Mouse (Mus musculus) limb, embryonic 15.5 days (tissue): ENCODE measurements around the gene Olfr814. TPM values are rescaled to one million over a fixed set of nuclear protein-coding genes. Genes with fewer than 3 reads are reported as not detected.
"Not testable (repeated sequence)": the region's sequence is repeated elsewhere in the genome, so short reads cannot be mapped to it uniquely, and the experiment has no call there.

Experiments
- ATAC-seq: fragments of 200-750 bp; cut with Nextera tagmentation; 2 replicates; pipeline ENCODE4 v1.8.0; 2017; ENCODE audit warnings: low read depth, moderate TSS enrichment; ENCODE audit not compliant: insufficient number of reproducible peaks, low FRiP score, low TSS enrichment
- H3K27ac ChIP-seq: fragments of 300-500 bp; sonication (generic); 2 replicates; pipeline ENCODE4 v1.5.1; 2015; ENCODE audit warnings: moderate library complexity, mild to moderate bottlenecking, inconsistent platforms
- H3K27me3 ChIP-seq: fragments of 300-500 bp; sonication (generic); 2 replicates; pipeline ENCODE4 v1.6.1; 2015; ENCODE audit warnings: inconsistent platforms
- H3K36me3 ChIP-seq: fragments of 300-500 bp; sonication (generic); 2 replicates; pipeline ENCODE4 v1.6.1; 2015; ENCODE audit warnings: inconsistent platforms
- H3K4me1 ChIP-seq: fragments of 300-500 bp; sonication (generic); 2 replicates; pipeline ENCODE4 v1.6.1; 2015; ENCODE audit warnings: inconsistent platforms
- H3K4me2 ChIP-seq: fragments of 300-500 bp; sonication (generic); 2 replicates; pipeline ENCODE4 v1.6.1; 2015; ENCODE audit warnings: mild to moderate bottlenecking, inconsistent platforms
- H3K4me3 ChIP-seq: fragments of 300-500 bp; sonication (generic); 2 replicates; pipeline ENCODE4 v1.5.1; 2015; ENCODE audit warnings: mild to moderate bottlenecking, inconsistent platforms
- H3K9ac ChIP-seq: fragments of 300-500 bp; sonication (generic); 2 replicates; pipeline ENCODE4 v1.6.1; 2015; ENCODE audit warnings: inconsistent platforms
- H3K9me3 ChIP-seq: fragments of 300-500 bp; sonication (generic); 2 replicates; pipeline ENCODE4 v1.6.1; 2016; ENCODE audit warnings: inconsistent platforms
- WGBS: fragments of 180-500 bp; shearing (Covaris S2); methylation state at CpG from one replicate; pipeline ENCODE4 v1.1.7; 2015; 5-methylcytosine and 5-hydroxymethylcytosine counted together
- polyA plus RNA-seq: library from polyadenylated mRNA; unstranded; fragments of >200 nt; fragmentation: Nextera tagmentation; extraction: Ambion mirVana; gene quantifications from 2 replicates; pipeline ENCODE4 v1.2.1, GENCODE M21; 2015

Olfr814 gene
- polyA plus RNA-seq, result not detected in 2 replicates

- 64% methylated on average over 1 of the region's 1 CpGs for WGBS
- H3K4me1 ChIP-seq, H3K36me3 ChIP-seq, H3K9ac ChIP-seq, H3K4me3 ChIP-seq, H3K9me3 ChIP-seq, H3K27ac ChIP-seq, ATAC-seq, H3K4me2 ChIP-seq, H3K27me3 ChIP-seq: not testable (repeated sequence)
These were observed at the start of gene Olfr814 for GRCm38 (mm10) chr10:129879751-129880150. TSS of gene Olfr814 (minus strand) at chr10:129879851.

- no peak within 1 kb of the TSS for H3K9ac ChIP-seq
- no peak within 1 kb of the TSS for H3K4me3 ChIP-seq
- no peaks in the 10 kb centered on the region for H3K4me1 ChIP-seq
- WGBS, result 61% methylated on average over 1 of the region's 1 CpGs
- H3K27me3 ChIP-seq, result no peaks in the 10 kb centered on the region
- H3K36me3 ChIP-seq, result no peaks in the 10 kb centered on the region
- H3K4me2 ChIP-seq, result no peak within 1 kb of the TSS
- H3K9me3 ChIP-seq, result no peaks in the 10 kb centered on the region
- no peak within 1 kb of the TSS for H3K27ac ChIP-seq
- no peak for ATAC-seq
These were observed 35.8 kb upstream of the Olfr814 start, which contains the start of gene Olfr816 for GRCm38 (mm10) chr10:129915497-129915896. TSS of gene Olfr816 (minus strand) at chr10:129915597.

DNA sequence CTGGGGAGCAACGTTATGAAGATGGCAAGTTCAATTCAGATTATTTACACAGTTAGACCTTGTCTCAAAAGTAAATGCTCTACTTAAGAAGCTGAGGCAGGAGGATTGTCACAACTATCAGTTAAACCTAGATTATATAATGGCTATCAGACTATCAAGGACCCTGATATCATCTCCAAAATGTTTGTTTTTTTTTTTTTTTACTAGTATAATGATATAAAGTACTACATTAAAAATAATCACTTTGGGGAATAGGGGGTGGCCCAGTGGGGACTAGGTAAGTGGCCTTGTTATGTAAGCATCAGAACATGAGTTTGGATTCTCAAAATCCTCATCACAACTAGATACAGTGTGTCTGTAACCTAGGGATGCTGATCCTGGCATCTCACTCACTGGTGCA, 26.1 kb upstream of the Olfr814 start, which contains the start of gene Olfr815:
TSS of gene Olfr815 (minus strand) at position 101 of the 400 bp plus-strand sequence.
- ATAC-seq, H3K4me2 ChIP-seq: not testable (repeated sequence)
- WGBS, result 63% methylated on average over 1 of the region's 1 CpGs

DNA sequence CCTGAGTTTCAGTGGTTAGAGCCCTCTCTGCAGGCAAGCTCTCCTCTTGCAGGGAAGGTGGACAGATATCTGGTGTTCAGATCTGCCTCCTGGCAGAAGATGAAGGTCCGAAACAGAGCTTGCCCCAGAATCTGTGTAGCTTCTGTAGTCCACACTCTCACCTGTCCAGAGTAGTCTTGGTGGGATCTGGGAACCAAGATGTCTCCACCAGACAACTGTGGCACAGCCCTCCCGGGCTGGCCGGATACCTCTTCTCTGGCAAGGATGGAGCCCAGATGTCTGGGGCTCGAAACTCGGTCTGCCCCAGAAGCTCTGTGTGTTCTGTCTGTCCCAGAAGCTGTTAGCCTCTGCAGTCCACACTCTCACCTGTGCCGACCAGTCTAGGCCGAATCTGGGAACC, 6.3 kb upstream of the Olfr814 start:
- H3K9me3 ChIP-seq, result no peaks in the 10 kb centered on the region
- H3K4me3 ChIP-seq, result no peak overlapping the region
- no peaks in the 10 kb centered on the region for H3K27me3 ChIP-seq
- no peak overlapping the region for H3K4me2 ChIP-seq
- ATAC-seq, result no peak
- H3K27ac ChIP-seq, result no peak overlapping the region
- H3K4me1 ChIP-seq, result no peaks in the 10 kb centered on the region
- H3K9ac ChIP-seq, result no peak overlapping the region
- H3K36me3 ChIP-seq, result no peaks in the 10 kb centered on the region
- WGBS, result 88% methylated on average over 7 of the region's 7 CpGs

More for the DNA sequence above, 26.1 kb upstream of the Olfr814 start, which contains the start of gene Olfr815:
- not testable (repeated sequence) for H3K4me3 ChIP-seq, H3K9me3 ChIP-seq, H3K4me1 ChIP-seq, H3K36me3 ChIP-seq, H3K27ac ChIP-seq, H3K27me3 ChIP-seq, H3K9ac ChIP-seq

DNA sequence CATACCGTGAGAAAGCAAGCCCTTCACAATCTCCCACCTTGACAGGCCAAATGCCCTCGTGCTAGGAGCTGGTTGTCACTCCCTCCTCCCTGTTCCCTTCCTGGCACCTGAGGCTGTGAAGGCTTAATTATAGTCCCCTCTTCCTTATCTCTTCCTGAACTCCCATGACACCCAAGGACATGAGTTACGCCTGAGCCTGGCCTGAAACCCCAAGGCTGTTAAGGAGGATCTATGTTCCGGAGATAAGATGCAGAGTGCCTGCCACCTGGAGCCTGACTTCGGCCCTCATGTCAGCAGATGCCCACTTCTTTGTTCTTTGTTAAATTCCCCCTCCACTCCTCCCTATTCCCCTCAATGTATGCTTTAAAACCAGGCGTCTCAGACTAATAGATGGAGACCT, 5.8 kb upstream of the Olfr814 start:
- H3K9me3 ChIP-seq, H3K4me1 ChIP-seq, H3K27ac ChIP-seq, H3K9ac ChIP-seq, H3K27me3 ChIP-seq, ATAC-seq, H3K4me3 ChIP-seq, H3K4me2 ChIP-seq, H3K36me3 ChIP-seq: not testable (repeated sequence)
- WGBS, result 63% methylated on average over 6 of the region's 6 CpGs

GRCm38 (mm10) chr10:129855067-129855466, 24.6 kb downstream of the Olfr814 start, which contains the start of gene Olfr813:
TSS of gene Olfr813 (plus strand) at chr10:129855367.
- ATAC-seq, result no peak
- H3K9ac ChIP-seq, result no peak within 1 kb of the TSS
- no peaks in the 10 kb centered on the region for H3K27me3 ChIP-seq
- H3K27ac ChIP-seq, result no peak within 1 kb of the TSS
- H3K4me2 ChIP-seq, result no peak within 1 kb of the TSS
- H3K9me3 ChIP-seq, result no peaks in the 10 kb centered on the region
- H3K4me3 ChIP-seq, result no peak within 1 kb of the TSS
- H3K36me3 ChIP-seq, result no peaks in the 10 kb centered on the region
- H3K4me1 ChIP-seq, result no peaks in the 10 kb centered on the region

GRCm38 (mm10) chr10:129847343-129847742, 32.3 kb downstream of the Olfr814 start:
- 85% methylated on average over 1 of the region's 1 CpGs for WGBS
- no peak overlapping the region for H3K27ac ChIP-seq
- H3K9ac ChIP-seq, result no peak overlapping the region
- no peak overlapping the region for H3K4me3 ChIP-seq
- H3K4me1 ChIP-seq, result no peaks in the 10 kb centered on the region
- H3K4me2 ChIP-seq, result no peak overlapping the region
- no peaks in the 10 kb centered on the region for H3K27me3 ChIP-seq
- no peaks in the 10 kb centered on the region for H3K36me3 ChIP-seq
- no peak for ATAC-seq
- no peaks in the 10 kb centered on the region for H3K9me3 ChIP-seq

DNA sequence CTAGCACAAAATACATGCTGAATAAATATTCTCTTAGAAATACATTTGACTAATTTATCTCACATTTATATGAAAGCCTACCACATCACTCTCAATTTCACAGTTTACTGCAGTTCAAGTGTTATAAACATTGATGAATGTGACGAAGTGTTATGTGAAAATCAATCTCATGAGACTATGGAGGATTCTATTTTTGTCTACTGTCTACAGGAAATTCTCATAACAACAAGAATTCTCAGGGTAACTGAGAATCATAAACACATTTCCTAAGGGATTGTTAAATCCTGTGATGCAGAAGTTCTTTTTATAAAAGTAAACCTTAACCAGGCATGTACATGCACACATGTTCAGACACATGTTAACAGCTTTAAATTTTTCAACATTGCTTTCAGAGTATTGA, 33.7 kb downstream of the Olfr814 start, which contains the start of gene Olfr812:
TSS of gene Olfr812 (minus strand) at position 101 of the 400 bp plus-strand sequence.
- Histone ChIP-seq H3K9ac (no peak within 1 kb of the TSS), H3K4me2 (no peak within 1 kb of the TSS), H3K36me3 (no peaks in the 10 kb centered on the region), H3K4me3 (no peak within 1 kb of the TSS), H3K9me3 (no peaks in the 10 kb centered on the region), H3K27me3 (no peaks in the 10 kb centered on the region), H3K27ac (no peak within 1 kb of the TSS), H3K4me1 (no peaks in the 10 kb centered on the region)
- 35% methylated on average over 1 of the region's 1 CpGs for WGBS
- no peak for ATAC-seq

Other genes with a start within 250 kb of the Olfr814 start
- gene Olfr799, start 242.4 kb downstream of the Olfr814 start, polyA plus RNA-seq, result not detected in 2 replicates
- not detected in 2 replicates for gene Olfr800, start 222.2 kb downstream of the Olfr814 start, polyA plus RNA-seq
- not detected in 2 replicates for gene Olfr801, start 206.0 kb downstream of the Olfr814 start, polyA plus RNA-seq
- not detected in 2 replicates for gene Olfr802, start 191.7 kb downstream of the Olfr814 start, polyA plus RNA-seq
- not detected in 2 replicates for gene Olfr803, start 185.6 kb downstream of the Olfr814 start, polyA plus RNA-seq
- gene Olfr804, start 176.6 kb downstream of the Olfr814 start, polyA plus RNA-seq, result not detected in 2 replicates
- not detected in 2 replicates for gene Olfr805, start 150.5 kb downstream of the Olfr814 start, polyA plus RNA-seq
- gene Olfr806, start 137.9 kb downstream of the Olfr814 start, polyA plus RNA-seq, result not detected in 2 replicates
- gene Olfr807, start 122.1 kb downstream of the Olfr814 start, polyA plus RNA-seq, result not detected in 2 replicates
- not detected in 2 replicates for gene Olfr808, start 114.4 kb downstream of the Olfr814 start, polyA plus RNA-seq
- gene Olfr809, start 105.2 kb downstream of the Olfr814 start, polyA plus RNA-seq, result not detected in 2 replicates
- not detected in 2 replicates for gene Olfr810, start 84.9 kb downstream of the Olfr814 start, polyA plus RNA-seq
- gene Olfr811, start 75.5 kb downstream of the Olfr814 start, polyA plus RNA-seq, result not detected in 2 replicates
- not detected in 2 replicates for gene Olfr812, start 33.8 kb downstream of the Olfr814 start, polyA plus RNA-seq
- gene Olfr813, start 24.5 kb downstream of the Olfr814 start, polyA plus RNA-seq, result not detected in 2 replicates
- gene Olfr815, start 26.0 kb upstream of the Olfr814 start, polyA plus RNA-seq, result not detected in 2 replicates
- gene Olfr816, start 35.7 kb upstream of the Olfr814 start, polyA plus RNA-seq, result not detected in 2 replicates
- gene Olfr818, start 69.2 kb upstream of the Olfr814 start, polyA plus RNA-seq, result not detected in 2 replicates
- gene Olfr819, start 87.4 kb upstream of the Olfr814 start, polyA plus RNA-seq, result not detected in 2 replicates
- gene Olfr247, start 96.3 kb upstream of the Olfr814 start, polyA plus RNA-seq, result not detected in 2 replicates
- not detected in 2 replicates for gene Gm10310, start 105.2 kb upstream of the Olfr814 start, polyA plus RNA-seq
- gene Olfr820, start 132.8 kb upstream of the Olfr814 start, polyA plus RNA-seq, result not detected in 2 replicates
- gene Olfr821, start 150.5 kb upstream of the Olfr814 start, polyA plus RNA-seq, result not detected in 2 replicates
- gene Olfr822, start 191.4 kb upstream of the Olfr814 start, polyA plus RNA-seq, result not detected in 2 replicates
- gene Olfr823, start 235.5 kb upstream of the Olfr814 start, polyA plus RNA-seq, result not detected in 2 replicates